Mouse (Mus musculus): Measurements from ENCODE around the gene Nynrin. TPM values are rescaled to one million over a fixed set of nuclear protein-coding genes. Genes with fewer than 3 reads are reported as not detected.

Nynrin gene
- 0.13 TPM for polyA plus RNA-seq (2012; fragmentation: generic; extraction: Trizol)
- long read RNA-seq, experiment 1 = 0 reads
- long read RNA-seq, experiment 2, full-length matches to known transcripts = 1 of 5 reads
- long read RNA-seq, experiment 2, partial matches to known transcripts = 1 of 5 reads
- long read RNA-seq, experiment 2, other reads (novel, unspliced or antisense) = 3 of 5 reads

DNA sequence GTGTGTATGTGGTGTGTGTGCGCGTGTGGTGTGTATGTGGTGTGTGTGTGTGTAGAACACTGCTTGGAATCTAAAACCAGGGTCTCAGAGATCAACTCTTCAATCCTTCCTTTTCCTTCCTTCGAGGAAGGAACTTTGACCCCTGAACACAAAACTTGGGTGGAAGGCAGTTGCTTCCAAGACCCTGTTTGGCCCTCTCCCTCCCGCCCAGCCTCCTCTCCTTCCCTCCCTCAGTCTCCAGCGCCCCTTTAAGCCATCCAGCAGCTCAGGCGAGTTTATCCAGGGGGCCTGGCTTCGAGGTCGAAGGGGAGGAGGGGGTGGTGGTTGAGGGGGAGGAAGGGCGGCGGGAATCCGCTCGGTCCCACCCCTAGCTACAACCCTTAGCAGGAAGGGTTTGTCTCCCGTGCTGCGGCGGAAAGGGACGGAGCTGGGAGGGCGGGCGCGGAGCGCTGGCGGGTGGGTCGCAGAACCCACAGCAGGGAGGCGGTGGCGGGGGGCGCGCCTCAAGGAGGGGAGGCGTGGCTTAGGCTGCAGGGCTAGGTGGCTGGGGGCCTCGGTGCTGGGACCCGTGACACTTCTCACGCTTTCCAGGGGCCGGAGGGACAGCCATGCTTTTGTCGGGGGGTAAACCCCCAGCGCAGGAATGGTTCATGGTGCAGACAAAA, at the start of gene Nynrin:
Gene Nynrin, plus strand, starts transcription at position 390 of the 665 bp plus-strand sequence.
- TF ChIP-seq MYOG (IDR thresholded peaks at IDR 0.05; ENCODE audit: control insufficient read depth, extremely low read depth, insufficient read length) = no peak
- TF ChIP-seq CTCF (IDR thresholded peaks at IDR 0.05; ENCODE audit: control insufficient read depth, insufficient read depth, insufficient read length) = no peak
- TF ChIP-seq USF1 (IDR thresholded peaks at IDR 0.05; ENCODE audit: low read depth) = no peak
- TF ChIP-seq MYOD1 (IDR thresholded peaks at IDR 0.05; ENCODE audit: control insufficient read depth, insufficient read length, low read depth) = no peak
- no peak for TF ChIP-seq CEBPB (IDR thresholded peaks at IDR 0.05; ENCODE audit: low read depth)
- TF ChIP-seq FOSL1 (IDR thresholded peaks at IDR 0.05; ENCODE audit: insufficient read depth, low read length, poor library complexity, severe bottlenecking) = no peak
- no peak for TF ChIP-seq MAX (IDR thresholded peaks at IDR 0.05)
- Histone ChIP-seq H3K27me3 (ENCODE audit: control insufficient read depth, insufficient read depth, insufficient read length) (peaks cover 19% of the 10 kb centered on the region), H3K79me2 (ENCODE audit: control insufficient read depth, insufficient read depth) (no peaks in the 10 kb centered on the region), H3K4me3 (ENCODE audit: insufficient read depth, poor library complexity, severe bottlenecking) (no peak within 1 kb of the TSS), H3ac (ENCODE audit: control insufficient read depth, insufficient read length, low read depth) (peak within 1 kb of the TSS; percentile 14), H3K36me3 (ENCODE audit: control insufficient read depth, insufficient read depth) (no peaks in the 10 kb centered on the region), H3K79me3 (ENCODE audit: low read depth) (no peaks in the 10 kb centered on the region)

DNA sequence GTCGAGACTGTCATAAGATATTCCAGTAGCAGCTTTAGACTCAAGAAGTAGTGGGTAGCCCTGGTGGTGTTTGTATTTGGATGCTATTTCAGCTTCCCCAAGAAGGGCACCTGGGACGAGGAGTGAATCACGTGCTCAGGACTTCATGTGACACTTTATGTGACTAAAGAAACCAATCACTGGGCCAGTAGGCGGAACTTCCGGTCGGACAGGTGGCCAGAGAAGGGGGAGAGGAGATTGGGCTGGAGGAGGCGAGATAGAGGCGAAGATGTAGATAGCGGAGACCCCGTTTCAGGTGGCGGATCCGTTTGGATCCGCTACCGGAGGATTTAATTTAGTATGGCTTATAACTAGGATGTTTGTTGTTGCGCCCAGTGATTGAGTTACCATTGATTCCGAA, 38.9 kb upstream of the Nynrin start:
- no peak overlapping the region for H3ac ChIP-seq (ENCODE audit: control insufficient read depth, insufficient read length, low read depth)
- H3K27me3 ChIP-seq (ENCODE audit: control insufficient read depth, insufficient read depth, insufficient read length) = no peaks in the 10 kb centered on the region
- no peak overlapping the region for H3K4me3 ChIP-seq (ENCODE audit: insufficient read depth, poor library complexity, severe bottlenecking)
- no peaks in the 10 kb centered on the region for H3K36me3 ChIP-seq (ENCODE audit: control insufficient read depth, insufficient read depth)
- no peaks in the 10 kb centered on the region for H3K79me3 ChIP-seq (ENCODE audit: low read depth)
- no peaks in the 10 kb centered on the region for H3K79me2 ChIP-seq (ENCODE audit: control insufficient read depth, insufficient read depth)
- TF ChIP-seq MYOG (IDR thresholded peaks at IDR 0.05; ENCODE audit: control insufficient read depth, extremely low read depth, insufficient read length) = no peak
- no peak for TF ChIP-seq CTCF (IDR thresholded peaks at IDR 0.05; ENCODE audit: control insufficient read depth, insufficient read depth, insufficient read length)

DNA sequence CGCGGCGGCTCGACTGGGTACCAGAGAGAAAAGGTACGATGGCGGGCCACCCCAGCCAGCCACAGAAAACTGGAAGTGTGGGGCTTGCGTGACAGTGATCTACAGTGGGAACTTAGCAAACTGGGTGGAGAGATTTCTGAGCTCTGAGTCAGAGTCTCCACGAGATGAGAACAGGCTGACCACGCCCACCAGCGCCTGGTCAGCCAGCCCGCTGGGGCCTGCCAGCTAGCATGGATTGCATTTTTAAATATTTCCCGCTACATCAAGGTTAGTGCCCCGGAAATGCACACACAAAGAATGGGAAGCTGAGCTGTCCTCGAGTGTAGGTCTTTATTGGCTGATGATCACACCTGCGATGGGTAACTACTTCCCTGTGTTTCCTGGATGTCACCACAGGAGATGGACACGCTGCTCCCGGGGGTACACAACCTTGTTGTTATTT, 38.5 kb upstream of the Nynrin start:
- H3K4me3 ChIP-seq (ENCODE audit: insufficient read depth, poor library complexity, severe bottlenecking) = no peak overlapping the region
- no peaks in the 10 kb centered on the region for H3K79me3 ChIP-seq (ENCODE audit: low read depth)

DNA sequence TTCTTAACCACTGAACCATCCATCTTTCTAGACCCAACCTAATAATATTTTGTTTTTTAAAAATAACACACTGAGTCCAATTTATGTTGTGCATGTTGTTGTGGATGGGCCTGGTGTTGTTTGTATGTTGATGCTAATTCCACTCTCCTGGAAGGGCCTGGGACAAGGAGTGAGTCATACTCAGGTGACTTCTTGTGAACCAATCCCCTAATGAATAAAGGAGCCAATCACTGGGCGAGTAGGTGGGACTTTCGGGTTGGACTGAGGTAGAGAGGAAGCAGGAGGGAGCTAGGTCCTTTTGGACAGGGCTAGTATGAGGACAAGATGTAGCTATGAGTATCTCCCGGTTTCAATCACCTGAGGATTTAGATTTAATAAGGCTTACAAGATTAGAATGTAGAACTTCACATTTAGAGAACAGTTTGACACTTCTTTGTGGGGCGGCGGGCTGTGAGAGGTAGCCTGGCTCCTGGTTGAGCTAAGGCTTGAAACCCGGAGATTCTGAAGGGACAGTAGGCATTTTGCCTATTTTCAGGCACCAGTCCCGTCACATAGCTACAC, 33.9 kb upstream of the Nynrin start:
- Histone ChIP-seq H3K79me2 (ENCODE audit: control insufficient read depth, insufficient read depth) (no peaks in the 10 kb centered on the region), H3K27me3 (ENCODE audit: control insufficient read depth, insufficient read depth, insufficient read length) (no peaks in the 10 kb centered on the region), H3ac (ENCODE audit: control insufficient read depth, insufficient read length, low read depth) (no peak overlapping the region), H3K4me3 (ENCODE audit: insufficient read depth, poor library complexity, severe bottlenecking) (no peak overlapping the region), H3K36me3 (ENCODE audit: control insufficient read depth, insufficient read depth) (no peaks in the 10 kb centered on the region), H3K79me3 (ENCODE audit: low read depth) (no peaks in the 10 kb centered on the region)
- no peak for TF ChIP-seq CEBPB (IDR thresholded peaks at IDR 0.05; ENCODE audit: low read depth)
- TF ChIP-seq FOSL1 (IDR thresholded peaks at IDR 0.05; ENCODE audit: insufficient read depth, low read length, poor library complexity, severe bottlenecking) = no peak
- TF ChIP-seq CTCF (IDR thresholded peaks at IDR 0.05; ENCODE audit: control insufficient read depth, insufficient read depth, insufficient read length) = no peak
- TF ChIP-seq MYOD1 (IDR thresholded peaks at IDR 0.05; ENCODE audit: control insufficient read depth, insufficient read length, low read depth) = no peak
- no peak for TF ChIP-seq MYOG (IDR thresholded peaks at IDR 0.05; ENCODE audit: control insufficient read depth, extremely low read depth, insufficient read length)
- no peak for TF ChIP-seq USF1 (IDR thresholded peaks at IDR 0.05; ENCODE audit: low read depth)
- TF ChIP-seq MAX (IDR thresholded peaks at IDR 0.05) = no peak

More for the DNA sequence above, 38.5 kb upstream of the Nynrin start:
- Histone ChIP-seq H3ac (ENCODE audit: control insufficient read depth, insufficient read length, low read depth) (no peak overlapping the region), H3K36me3 (ENCODE audit: control insufficient read depth, insufficient read depth) (no peaks in the 10 kb centered on the region), H3K27me3 (ENCODE audit: control insufficient read depth, insufficient read depth, insufficient read length) (no peaks in the 10 kb centered on the region), H3K79me2 (ENCODE audit: control insufficient read depth, insufficient read depth) (no peaks in the 10 kb centered on the region)
- TF ChIP-seq MAX (IDR thresholded peaks at IDR 0.05) (no peak), CEBPB (IDR thresholded peaks at IDR 0.05; ENCODE audit: low read depth) (no peak), MYOG (IDR thresholded peaks at IDR 0.05; ENCODE audit: control insufficient read depth, extremely low read depth, insufficient read length) (no peak), MYOD1 (IDR thresholded peaks at IDR 0.05; ENCODE audit: control insufficient read depth, insufficient read length, low read depth) (no peak), USF1 (IDR thresholded peaks at IDR 0.05; ENCODE audit: low read depth) (no peak)

DNA sequence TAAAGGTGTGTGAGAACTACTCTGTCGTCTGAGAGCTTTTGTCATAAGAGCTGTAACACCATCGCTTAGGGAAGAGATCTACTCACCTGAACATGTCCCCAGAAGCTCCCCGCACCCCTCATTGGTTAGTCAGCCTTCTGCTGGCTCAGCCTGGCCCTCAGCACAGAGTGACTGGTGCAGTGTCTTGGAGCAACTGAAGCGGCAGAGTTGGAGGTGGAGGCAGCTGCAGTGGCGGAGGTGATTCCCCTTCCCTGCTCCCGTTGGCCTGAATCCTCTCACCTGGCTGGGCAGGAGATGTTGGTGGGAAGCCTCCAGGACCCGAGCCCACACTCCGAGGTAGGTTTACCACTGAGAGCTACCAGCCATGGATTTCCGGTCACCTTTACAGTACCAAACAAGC, 33.2 kb upstream of the Nynrin start:
- H3K27me3 ChIP-seq (ENCODE audit: control insufficient read depth, insufficient read depth, insufficient read length) = no peaks in the 10 kb centered on the region
- H3ac ChIP-seq (ENCODE audit: control insufficient read depth, insufficient read length, low read depth) = no peak overlapping the region
- no peaks in the 10 kb centered on the region for H3K36me3 ChIP-seq (ENCODE audit: control insufficient read depth, insufficient read depth)
- H3K79me2 ChIP-seq (ENCODE audit: control insufficient read depth, insufficient read depth) = no peaks in the 10 kb centered on the region
- no peaks in the 10 kb centered on the region for H3K79me3 ChIP-seq (ENCODE audit: low read depth)
- TF ChIP-seq MYOD1 (IDR thresholded peaks at IDR 0.05; ENCODE audit: control insufficient read depth, insufficient read length, low read depth) (no peak), MYOG (IDR thresholded peaks at IDR 0.05; ENCODE audit: control insufficient read depth, extremely low read depth, insufficient read length) (no peak), USF1 (IDR thresholded peaks at IDR 0.05; ENCODE audit: low read depth) (no peak), MAX (IDR thresholded peaks at IDR 0.05) (no peak), CEBPB (IDR thresholded peaks at IDR 0.05; ENCODE audit: low read depth) (no peak), FOSL1 (IDR thresholded peaks at IDR 0.05; ENCODE audit: insufficient read depth, low read length, poor library complexity, severe bottlenecking) (no peak), CTCF (IDR thresholded peaks at IDR 0.05; ENCODE audit: control insufficient read depth, insufficient read depth, insufficient read length) (no peak)
- no peak overlapping the region for H3K4me3 ChIP-seq (ENCODE audit: insufficient read depth, poor library complexity, severe bottlenecking)
